In genomic region chr3:20825661-20826334, GRCm38 (mm10) we compare ENCODE assay signal across 22 mouse cellular contexts.
DNase-seq lines count a peak whose midpoint lies in the region; ATAC-seq and TF ChIP-seq lines count a peak whose summit lies in the region.
"Had no signal": no experiment of that assay in that cellular context is flagged by ENCODE, and none has a peak within 500 bp of the region (broad histone marks: within the 10 kb centered on the region; RNA-seq: fewer than 3 reads in every experiment).

No protein-coding gene starts in this region.

- no peak overlapping the region for H3K4me3 ChIP-seq in forebrain, embryonic 16.5 days (replicated peaks; ENCODE audit: low read length)
- H3K4me3 ChIP-seq: embryonic facial prominence, embryonic 12.5 days; erythroblast, embryonic 14.5 days; forebrain, embryonic 15.5 days; heart, embryonic 13.5 days; limb, embryonic 10.5 days; liver, embryonic 12.5 days; midbrain, embryonic 13.5 days had no signal

- no peak for TF ChIP-seq CTCF in Patski (IDR thresholded peaks at IDR 0.05)

- no peak overlapping the region for H3K9ac ChIP-seq in forebrain, embryonic 16.5 days (replicated peaks; ENCODE audit: low read depth, low read length)
- H3K9ac ChIP-seq: embryonic facial prominence, embryonic 12.5 days; forebrain, embryonic 15.5 days; heart, embryonic 13.5 days; liver, embryonic 12.5 days; lung, embryonic 14.5 days; midbrain, embryonic 13.5 days had no signal

- H3K9me3 ChIP-seq in forebrain, embryonic 16.5 days (ENCODE audit: control insufficient read depth, low read length): no peaks in the 10 kb centered on the region
- H3K9me3 ChIP-seq: embryonic facial prominence, embryonic 12.5 days; forebrain, embryonic 15.5 days; heart, embryonic 13.5 days; limb, embryonic 10.5 days; liver, embryonic 12.5 days; midbrain, embryonic 13.5 days had no signal

- CTCF ChIA-PET in Patski (lab: Charles Lee): interaction anchor here (0.7 to 1.2 kb wide), 3 partner anchors 9 to 32 kb away, joined by 3 read pairs; no protein-coding TSS in a partner anchor

- peaks cover 12% of the 10 kb centered on the region for H3K27me3 ChIP-seq in Patski
- H3K27me3 ChIP-seq in forebrain, embryonic 16.5 days (replicated peaks; ENCODE audit: control insufficient read depth, insufficient read depth, low read length): no peaks in the 10 kb centered on the region
- H3K27me3 ChIP-seq: embryonic facial prominence, embryonic 12.5 days; forebrain, embryonic 15.5 days; heart, embryonic 13.5 days; liver, embryonic 12.5 days; midbrain, embryonic 13.5 days had no signal

- H3K4me1 ChIP-seq in forebrain, embryonic 16.5 days (replicated peaks; ENCODE audit: control insufficient read depth, insufficient read depth, low read length): no peaks in the 10 kb centered on the region
- H3K4me1 ChIP-seq: embryonic facial prominence, embryonic 12.5 days; heart, embryonic 13.5 days; limb, embryonic 10.5 days; liver, embryonic 12.5 days had no signal

- in situ Hi-C loops in Patski (cut with MboI; ENCODE audit: low pct_unique_long_range_greater_than_20kb): no loop called here

- peak; percentile 2 to 6 for DNase-seq in adrenal gland, postnatal 36 days
- no peak for DNase-seq in adrenal gland, postnatal 4 days (ENCODE audit: low spot score in 2 of 2)
- DNase-seq in 416B (ENCODE audit: low read depth) (peak; percentile 24), Patski (ENCODE audit: low read depth, low spot score) (peak; percentile 25)
- DNase-seq in urinary bladder, adult 2 months (ENCODE audit: low spot score): no peak
- DNase-seq in kidney, postnatal 10 days: no peak
- DNase-seq: adrenal gland, adult 8-10 months; cerebellum, adult 11-12 months; kidney, adult 18-20 months; kidney, postnatal 14 days; lung, embryonic 14.5 days had no signal

- H3K4me2 ChIP-seq in forebrain, embryonic 16.5 days (ENCODE audit: low read length): no peak overlapping the region
- H3K4me2 ChIP-seq: embryonic facial prominence, embryonic 12.5 days; forebrain, embryonic 15.5 days; heart, embryonic 13.5 days; liver, embryonic 12.5 days; lung, embryonic 14.5 days; midbrain, embryonic 13.5 days had no signal

- POLR2A ChIA-PET in Patski (lab: Charles Lee): interaction anchor here (0.9 kb wide), 1 partner anchor 470 kb away, joined by 3 read pairs; no protein-coding TSS in a partner anchor

- H3K36me3 ChIP-seq in forebrain, embryonic 16.5 days (ENCODE audit: control insufficient read depth, insufficient read depth): no peaks in the 10 kb centered on the region
- H3K36me3 ChIP-seq: embryonic facial prominence, embryonic 12.5 days; forebrain, embryonic 15.5 days; heart, embryonic 13.5 days; limb, embryonic 10.5 days; liver, embryonic 12.5 days; midbrain, embryonic 13.5 days had no signal

- no peak for ATAC-seq in Patski
- peak; percentile 82 for ATAC-seq in granulocyte monocyte progenitor cell, adult 5-6 weeks (replicated peaks; ENCODE audit: poor library complexity, severe bottlenecking)
- no peak for ATAC-seq in forebrain, embryonic 16.5 days
- ATAC-seq: forebrain, embryonic 15.5 days; hindbrain, postnatal 0 days; liver, embryonic 12.5 days; midbrain, embryonic 13.5 days had no signal

- 91% methylated on average over 4 of the region's 4 CpGs for WGBS in forebrain, embryonic 16.5 days

- H3K27ac ChIP-seq in forebrain, embryonic 16.5 days (ENCODE audit: low read length): no peak overlapping the region
- H3K27ac ChIP-seq: embryonic facial prominence, embryonic 12.5 days; forebrain, embryonic 15.5 days; heart, embryonic 13.5 days; hindbrain, postnatal 0 days; limb, embryonic 10.5 days; liver, embryonic 12.5 days; macrophage; midbrain, embryonic 13.5 days had no signal

Comparison
In these comparisons a context has a peak if more than half of its experiments do, and no peak if none do; other contexts are left out.
1. DNase-seq: peak in adrenal gland, postnatal 36 days (2 of 2), 416B (single experiment) and Patski (single experiment); none in adrenal gland, postnatal 4 days (0 of 2), urinary bladder, adult 2 months (single experiment) and kidney, postnatal 10 days (single experiment).